Mouse (Mus musculus): ENCODE results near the gene Tnik. TPM values are rescaled to one million over a fixed set of nuclear protein-coding genes. Genes with fewer than 3 reads are reported as not detected.

Gene Tnik
- polyA plus RNA-seq, 1 experiment from 2014 or later, result 111 TPM

GRCm38 (mm10) chr3:28229503-28229902, 33.5 kb upstream of the Tnik start:
- Histone ChIP-seq H3K4me3 (replicated peaks; ENCODE audit: low read length) (no peak overlapping the region), H3K27ac (ENCODE audit: low read length) (no peak overlapping the region), H3K4me1 (replicated peaks; ENCODE audit: control insufficient read depth, insufficient read depth, low read length) (peaks cover 11% of the 10 kb centered on the region), H3K9me3 (ENCODE audit: control insufficient read depth, low read length) (no peaks in the 10 kb centered on the region), H3K36me3 (ENCODE audit: control insufficient read depth, insufficient read depth) (no peaks in the 10 kb centered on the region), H3K4me2 (ENCODE audit: low read length) (no peak overlapping the region), H3K9ac (replicated peaks; ENCODE audit: low read depth, low read length) (no peak overlapping the region), H3K27me3 (replicated peaks; ENCODE audit: control insufficient read depth, insufficient read depth, low read length) (no peaks in the 10 kb centered on the region)
- no peak for ATAC-seq
- WGBS, result 96% methylated on average over 2 of the region's 2 CpGs

- 90% methylated on average over 4 of the region's 4 CpGs for WGBS
- no peak for ATAC-seq
- H3K36me3 ChIP-seq (ENCODE audit: control insufficient read depth, insufficient read depth), result no peaks in the 10 kb centered on the region
- H3K27me3 ChIP-seq (replicated peaks; ENCODE audit: control insufficient read depth, insufficient read depth, low read length), result no peaks in the 10 kb centered on the region
- H3K9ac ChIP-seq (replicated peaks; ENCODE audit: low read depth, low read length), result no peak overlapping the region
- no peaks in the 10 kb centered on the region for H3K9me3 ChIP-seq (ENCODE audit: control insufficient read depth, low read length)
- H3K27ac ChIP-seq (ENCODE audit: low read length), result no peak overlapping the region
- no peaks in the 10 kb centered on the region for H3K4me1 ChIP-seq (replicated peaks; ENCODE audit: control insufficient read depth, insufficient read depth, low read length)
- no peak overlapping the region for H3K4me2 ChIP-seq (ENCODE audit: low read length)
- H3K4me3 ChIP-seq (replicated peaks; ENCODE audit: low read length), result no peak overlapping the region
Observed at GRCm38 (mm10) chr3:28232885-28233284, 30.1 kb upstream of the Tnik start.

- WGBS, result 93% methylated on average over 7 of the region's 7 CpGs
- no peak for ATAC-seq
- no peak overlapping the region for H3K4me3 ChIP-seq (replicated peaks; ENCODE audit: low read length)
- H3K36me3 ChIP-seq (ENCODE audit: control insufficient read depth, insufficient read depth), result no peaks in the 10 kb centered on the region
- H3K4me1 ChIP-seq (replicated peaks; ENCODE audit: control insufficient read depth, insufficient read depth, low read length), result no peaks in the 10 kb centered on the region
- no peaks in the 10 kb centered on the region for H3K9me3 ChIP-seq (ENCODE audit: control insufficient read depth, low read length)
- H3K27me3 ChIP-seq (replicated peaks; ENCODE audit: control insufficient read depth, insufficient read depth, low read length), result no peaks in the 10 kb centered on the region
- no peak overlapping the region for H3K4me2 ChIP-seq (ENCODE audit: low read length)
- H3K9ac ChIP-seq (replicated peaks; ENCODE audit: low read depth, low read length), result no peak overlapping the region
- H3K27ac ChIP-seq (ENCODE audit: low read length), result no peak overlapping the region
Observed at GRCm38 (mm10) chr3:28234179-28234578, 28.8 kb upstream of the Tnik start.

GRCm38 (mm10) chr3:28236689-28237088, 26.3 kb upstream of the Tnik start:
- 93% methylated on average over 4 of the region's 4 CpGs for WGBS
- H3K36me3 ChIP-seq (ENCODE audit: control insufficient read depth, insufficient read depth), result no peaks in the 10 kb centered on the region
- no peak overlapping the region for H3K9ac ChIP-seq (replicated peaks; ENCODE audit: low read depth, low read length)
- H3K4me2 ChIP-seq (ENCODE audit: low read length), result no peak overlapping the region
- H3K27me3 ChIP-seq (replicated peaks; ENCODE audit: control insufficient read depth, insufficient read depth, low read length), result no peaks in the 10 kb centered on the region
- no peaks in the 10 kb centered on the region for H3K9me3 ChIP-seq (ENCODE audit: control insufficient read depth, low read length)
- no peak overlapping the region for H3K4me3 ChIP-seq (replicated peaks; ENCODE audit: low read length)
- H3K27ac ChIP-seq (ENCODE audit: low read length), result no peak overlapping the region
- no peak for ATAC-seq
- H3K4me1 ChIP-seq (replicated peaks; ENCODE audit: control insufficient read depth, insufficient read depth, low read length), result no peaks in the 10 kb centered on the region

GRCm38 (mm10) chr3:28238136-28238535, 24.9 kb upstream of the Tnik start:
- 58% methylated on average over 2 of the region's 2 CpGs for WGBS
- Histone ChIP-seq H3K27ac (ENCODE audit: low read length) (no peak overlapping the region), H3K4me3 (replicated peaks; ENCODE audit: low read length) (no peak overlapping the region), H3K4me2 (ENCODE audit: low read length) (no peak overlapping the region), H3K4me1 (replicated peaks; ENCODE audit: control insufficient read depth, insufficient read depth, low read length) (no peaks in the 10 kb centered on the region), H3K36me3 (ENCODE audit: control insufficient read depth, insufficient read depth) (no peaks in the 10 kb centered on the region), H3K27me3 (replicated peaks; ENCODE audit: control insufficient read depth, insufficient read depth, low read length) (no peaks in the 10 kb centered on the region), H3K9ac (replicated peaks; ENCODE audit: low read depth, low read length) (no peak overlapping the region), H3K9me3 (ENCODE audit: control insufficient read depth, low read length) (no peaks in the 10 kb centered on the region)
- ATAC-seq, result no peak

- Histone ChIP-seq H3K4me2 (ENCODE audit: low read length) (no peak overlapping the region), H3K27ac (ENCODE audit: low read length) (no peak overlapping the region), H3K4me1 (replicated peaks; ENCODE audit: control insufficient read depth, insufficient read depth, low read length) (no peaks in the 10 kb centered on the region), H3K9ac (replicated peaks; ENCODE audit: low read depth, low read length) (no peak overlapping the region), H3K4me3 (replicated peaks; ENCODE audit: low read length) (no peak overlapping the region), H3K36me3 (ENCODE audit: control insufficient read depth, insufficient read depth) (no peaks in the 10 kb centered on the region), H3K9me3 (ENCODE audit: control insufficient read depth, low read length) (no peaks in the 10 kb centered on the region), H3K27me3 (replicated peaks; ENCODE audit: control insufficient read depth, insufficient read depth, low read length) (no peaks in the 10 kb centered on the region)
- ATAC-seq, result no peak
- WGBS, result 69% methylated on average over 2 of the region's 2 CpGs
Observed at GRCm38 (mm10) chr3:28242561-28242960, 20.5 kb upstream of the Tnik start.

- no peak overlapping the region for H3K27ac ChIP-seq (ENCODE audit: low read length)
Observed at GRCm38 (mm10) chr3:28244244-28244890, 18.6 kb upstream of the Tnik start.

GRCm38 (mm10) chr3:28248255-28248957, 14.6 kb upstream of the Tnik start:
- Histone ChIP-seq H3K27me3 (replicated peaks; ENCODE audit: control insufficient read depth, insufficient read depth, low read length) (no peaks in the 10 kb centered on the region), H3K4me3 (replicated peaks; ENCODE audit: low read length) (no peak overlapping the region), H3K36me3 (ENCODE audit: control insufficient read depth, insufficient read depth) (no peaks in the 10 kb centered on the region), H3K9me3 (ENCODE audit: control insufficient read depth, low read length) (no peaks in the 10 kb centered on the region), H3K4me2 (ENCODE audit: low read length) (no peak overlapping the region), H3K9ac (replicated peaks; ENCODE audit: low read depth, low read length) (no peak overlapping the region), H3K27ac (ENCODE audit: low read length) (no peak overlapping the region), H3K4me1 (replicated peaks; ENCODE audit: control insufficient read depth, insufficient read depth, low read length) (no peaks in the 10 kb centered on the region)
- WGBS, result 75% methylated on average over 3 of the region's 3 CpGs
- ATAC-seq, result no peak

More at GRCm38 (mm10) chr3:28244244-28244890, 18.6 kb upstream of the Tnik start:
- Histone ChIP-seq H3K36me3 (ENCODE audit: control insufficient read depth, insufficient read depth) (no peaks in the 10 kb centered on the region), H3K9ac (replicated peaks; ENCODE audit: low read depth, low read length) (no peak overlapping the region), H3K9me3 (ENCODE audit: control insufficient read depth, low read length) (no peaks in the 10 kb centered on the region), H3K4me2 (ENCODE audit: low read length) (no peak overlapping the region), H3K27me3 (replicated peaks; ENCODE audit: control insufficient read depth, insufficient read depth, low read length) (no peaks in the 10 kb centered on the region), H3K4me3 (replicated peaks; ENCODE audit: low read length) (no peak overlapping the region), H3K4me1 (replicated peaks; ENCODE audit: control insufficient read depth, insufficient read depth, low read length) (no peaks in the 10 kb centered on the region)
- 86% methylated on average over 5 of the region's 5 CpGs for WGBS
- no peak for ATAC-seq

GRCm38 (mm10) chr3:28255711-28256110, 7.3 kb upstream of the Tnik start:
- whole genome bisulfite sequencing, result 90% methylated on average over 7 of the region's 7 CpGs
- Histone ChIP-seq H3K4me2 (ENCODE audit: low read length) (no peak overlapping the region), H3K9ac (replicated peaks; ENCODE audit: low read depth, low read length) (no peak overlapping the region), H3K27me3 (replicated peaks; ENCODE audit: control insufficient read depth, insufficient read depth, low read length) (no peaks in the 10 kb centered on the region), H3K4me1 (replicated peaks; ENCODE audit: control insufficient read depth, insufficient read depth, low read length) (no peaks in the 10 kb centered on the region), H3K36me3 (ENCODE audit: control insufficient read depth, insufficient read depth) (no peaks in the 10 kb centered on the region), H3K4me3 (replicated peaks; ENCODE audit: low read length) (no peak overlapping the region), H3K9me3 (ENCODE audit: control insufficient read depth, low read length) (no peaks in the 10 kb centered on the region), H3K27ac (ENCODE audit: low read length) (no peak overlapping the region)
- no peak for ATAC-seq

Data from forebrain, embryonic 16.5 days (tissue).